Mouse (Mus musculus) c-Kit-negative CD71-positive TER-119-positive erythroid progenitor cells, embryonic 14.5 days (primary cell): ENCODE data around the gene Foxp2.

Experiments
- DNase-seq: peaks from one replicate; pipeline ENCODE4 v3.0.0-alpha.2; 2013; ENCODE audit warnings: low read depth, low spot score

Foxp2 gene

GRCm38 (mm10) chr6:15101548-15101947 lies 200.4 kb downstream of the Foxp2 start:
- DNase-seq = no peak

- no peak for DNase-seq
These were observed 219.8 kb downstream of the Foxp2 start for GRCm38 (mm10) chr6:15120916-15121315.

- no peak for DNase-seq
These were observed 220.2 kb downstream of the Foxp2 start for GRCm38 (mm10) chr6:15121339-15121738.

GRCm38 (mm10) chr6:15130142-15130541 lies 229.0 kb downstream of the Foxp2 start:
- no peak for DNase-seq

- no peak for DNase-seq
These were observed 240.9 kb downstream of the Foxp2 start for GRCm38 (mm10) chr6:15142094-15142493.

- DNase-seq = no peak
These were observed 250.5 kb downstream of the Foxp2 start for GRCm38 (mm10) chr6:15151619-15152018.

- no peak for DNase-seq
These were observed 262.4 kb downstream of the Foxp2 start for GRCm38 (mm10) chr6:15163508-15164053.

GRCm38 (mm10) chr6:15176754-15177153 lies 275.6 kb downstream of the Foxp2 start:
- DNase-seq = no peak

GRCm38 (mm10) chr6:15192877-15193276 lies 291.7 kb downstream of the Foxp2 start:
- DNase-seq = no peak

- DNase-seq = no peak
These were observed 341.2 kb downstream of the Foxp2 start for GRCm38 (mm10) chr6:15242176-15242942.

- DNase-seq = no peak
These were observed 356.2 kb downstream of the Foxp2 start for GRCm38 (mm10) chr6:15257393-15257792.

- no peak for DNase-seq
These were observed 356.7 kb downstream of the Foxp2 start for GRCm38 (mm10) chr6:15257893-15258292.

GRCm38 (mm10) chr6:15268136-15268535 lies 367.0 kb downstream of the Foxp2 start:
- no peak for DNase-seq

- DNase-seq = no peak
These were observed 384.1 kb downstream of the Foxp2 start for GRCm38 (mm10) chr6:15285213-15285612.

GRCm38 (mm10) chr6:15294081-15294480 lies 392.9 kb downstream of the Foxp2 start:
- no peak for DNase-seq

- no peak for DNase-seq
These were observed 398.1 kb downstream of the Foxp2 start for GRCm38 (mm10) chr6:15299279-15299678.

- no peak for DNase-seq
These were observed 409.5 kb downstream of the Foxp2 start for GRCm38 (mm10) chr6:15310671-15311070.

GRCm38 (mm10) chr6:15316948-15317347 lies 415.8 kb downstream of the Foxp2 start:
- no peak for DNase-seq

GRCm38 (mm10) chr6:15318343-15318742 lies 417.2 kb downstream of the Foxp2 start:
- DNase-seq = no peak

- DNase-seq = no peak
These were observed 420.4 kb downstream of the Foxp2 start for GRCm38 (mm10) chr6:15321551-15321974.

GRCm38 (mm10) chr6:15323099-15323498 lies 421.9 kb downstream of the Foxp2 start:
- DNase-seq = no peak

GRCm38 (mm10) chr6:15347705-15348104 lies 446.6 kb downstream of the Foxp2 start:
- no peak for DNase-seq

GRCm38 (mm10) chr6:15355852-15356251 lies 454.7 kb downstream of the Foxp2 start:
- no peak for DNase-seq
